Mouse (Mus musculus) kidney, adult 2 months (tissue): ENCODE data around the gene Rbfox1. TPM values are rescaled to one million over a fixed set of nuclear protein-coding genes. Genes with fewer than 3 reads are reported as not detected.

Source experiments
- DNase-seq: peaks from one replicate; pipeline ENCODE4 v3.0.0; 2021
- H3K27ac ChIP-seq: fragments of 200-500 bp; 2 replicates; pipeline ENCODE4 v1.5.1; 2012; ENCODE audit warnings: low read depth, low read length, control low read depth, inconsistent platforms; ENCODE audit not compliant: insufficient read depth
- H3K27me3 ChIP-seq: fragments of 200-500 bp; replicated peaks from 2 replicates; pipeline ENCODE4 v1.6.1; 2012; ENCODE audit warnings: mild to moderate bottlenecking, moderate library complexity, low read length, inconsistent platforms; ENCODE audit not compliant: control insufficient read depth, insufficient read depth
- H3K36me3 ChIP-seq: fragments of 200-500 bp; 2 replicates; pipeline ENCODE4 v1.6.1; 2012; ENCODE audit warnings: mild to moderate bottlenecking, moderate library complexity, low read length, inconsistent platforms; ENCODE audit not compliant: control insufficient read depth, insufficient read depth
- H3K4me1 ChIP-seq: fragments of 200-500 bp; 2 replicates; pipeline ENCODE4 v1.6.1; 2011; ENCODE audit warnings: low read length; ENCODE audit not compliant: control insufficient read depth, insufficient read depth
- H3K4me3 ChIP-seq: fragments of 200-500 bp; 2 replicates; pipeline ENCODE4 v1.5.1; 2011; ENCODE audit warnings: mild to moderate bottlenecking, low read depth, low read length, control low read depth; ENCODE audit not compliant: insufficient read depth
- CTCF ChIP-seq: fragments of 200-500 bp; conservative IDR thresholded peaks from 2 replicates; pipeline ENCODE4 v1.5.1; 2011; ENCODE audit warnings: low read depth, mild to moderate bottlenecking, control low read depth, low read length, moderate library complexity, mixed read lengths; ENCODE audit not compliant: insufficient read depth, insufficient read length
- POLR2A ChIP-seq: fragments of 200-500 bp; IDR thresholded peaks from one replicate; pipeline ENCODE4 v1.6.1; 2011; ENCODE audit warnings: low read depth, low read length, control low read depth
- WGBS: fragments of 180-500 bp; shearing (Covaris S2); methylation state at CpG from one replicate; pipeline ENCODE4 v1.1.7; 2018; 5-methylcytosine and 5-hydroxymethylcytosine counted together
- polyA plus RNA-seq: library from polyadenylated mRNA; depleted of rRNA; stranded (reverse); fragments of >200 nt; gene quantifications from 2 replicates; pipeline ENCODE4 v1.2.3, GENCODE M21; 2012

The Rbfox1 gene
- polyA plus RNA-seq, 1 experiment: 4.2 TPM

GRCm38 (mm10) chr16:7158856-7159826 lies 1274.0 kb downstream of the Rbfox1 start:
- H3K4me3 ChIP-seq: no peak overlapping the region
- no peak overlapping the region for H3K27ac ChIP-seq
- 85% methylated on average over 8 of the region's 8 CpGs for WGBS
- DNase-seq: no peak
- TF ChIP-seq CTCF (no peak), POLR2A (no peak)
- H3K4me1 ChIP-seq: no peaks in the 10 kb centered on the region
- no peaks in the 10 kb centered on the region for H3K36me3 ChIP-seq
- no peaks in the 10 kb centered on the region for H3K27me3 ChIP-seq

GRCm38 (mm10) chr16:7159827-7160217 lies 1274.7 kb downstream of the Rbfox1 start:
- H3K27ac ChIP-seq: no peak overlapping the region
- H3K4me3 ChIP-seq: no peak overlapping the region
- H3K4me1 ChIP-seq: no peaks in the 10 kb centered on the region
- no peaks in the 10 kb centered on the region for H3K27me3 ChIP-seq
- TF ChIP-seq CTCF: no peak
- TF ChIP-seq POLR2A: no peak
- 73% methylated on average over 6 of the region's 6 CpGs for WGBS
- H3K36me3 ChIP-seq: no peaks in the 10 kb centered on the region
- DNase-seq: no peak

DNA sequence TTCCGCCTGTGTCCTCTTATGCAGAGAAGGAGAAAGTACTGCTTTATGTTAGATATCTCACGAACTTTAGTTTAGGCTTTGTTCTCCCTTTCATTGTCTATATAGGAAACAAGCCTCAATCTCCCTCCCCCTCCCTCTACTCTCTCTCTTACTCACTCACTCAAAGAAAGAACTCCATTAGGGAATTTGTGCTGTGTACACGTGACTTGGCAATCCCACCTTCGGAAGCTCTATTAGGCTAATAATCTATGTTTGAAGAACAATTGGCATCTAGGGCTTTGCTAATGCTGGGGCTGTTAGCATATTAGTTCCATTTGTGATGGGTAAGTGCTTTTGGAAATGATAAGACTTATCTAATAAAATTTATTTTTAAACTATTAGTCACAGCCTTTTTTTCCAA lies 1277.0 kb downstream of the Rbfox1 start:
- Histone ChIP-seq H3K27ac (no peak overlapping the region), H3K27me3 (no peaks in the 10 kb centered on the region), H3K36me3 (no peaks in the 10 kb centered on the region), H3K4me1 (no peaks in the 10 kb centered on the region), H3K4me3 (no peak overlapping the region)
- WGBS: 84% methylated on average over 4 of the region's 4 CpGs
- TF ChIP-seq CTCF (no peak), POLR2A (no peak)
- DNase-seq: no peak

- Histone ChIP-seq H3K27me3 (no peaks in the 10 kb centered on the region), H3K4me3 (no peak overlapping the region), H3K36me3 (no peaks in the 10 kb centered on the region), H3K4me1 (no peaks in the 10 kb centered on the region), H3K27ac (no peak overlapping the region)
- no peak for TF ChIP-seq POLR2A
- no peak for TF ChIP-seq CTCF
- DNase-seq: no peak
- 93% methylated on average over 4 of the region's 4 CpGs for WGBS
These were observed 1278.5 kb downstream of the Rbfox1 start for GRCm38 (mm10) chr16:7163688-7164087.

DNA sequence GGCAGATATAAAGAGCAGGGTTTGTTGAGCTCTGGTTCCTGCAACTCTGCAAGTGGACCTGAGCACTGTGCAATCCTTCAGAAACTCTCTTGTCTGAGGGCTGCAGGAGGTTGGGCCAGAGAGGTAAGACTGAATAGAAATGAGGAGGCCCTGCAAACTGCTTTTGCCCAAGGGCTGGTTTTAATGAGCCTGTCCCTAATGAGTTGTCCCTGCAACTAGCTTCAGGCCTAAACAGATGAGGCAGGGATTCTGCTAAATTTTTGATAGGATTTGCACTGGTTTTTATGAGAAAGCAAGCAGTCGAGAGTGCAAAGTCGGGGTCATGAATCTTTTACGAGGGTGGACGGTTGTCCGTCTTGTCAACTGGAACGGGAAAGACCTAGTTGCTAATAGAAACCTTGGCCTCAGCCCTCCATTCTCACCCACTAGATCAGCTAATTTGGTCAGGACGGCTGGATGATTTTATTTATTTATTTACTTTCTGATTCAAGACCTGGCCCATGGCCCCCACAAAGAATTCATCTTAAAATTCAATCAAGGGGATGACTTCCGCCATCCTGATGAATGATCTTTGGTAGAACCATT lies 1279.1 kb downstream of the Rbfox1 start:
- Histone ChIP-seq H3K27me3 (no peaks in the 10 kb centered on the region), H3K4me3 (no peak overlapping the region), H3K27ac (no peak overlapping the region), H3K4me1 (no peaks in the 10 kb centered on the region), H3K36me3 (no peaks in the 10 kb centered on the region)
- TF ChIP-seq POLR2A (no peak), CTCF (no peak)
- DNase-seq: no peak
- WGBS: 50% methylated on average over 8 of the region's 8 CpGs

- H3K36me3 ChIP-seq: no peaks in the 10 kb centered on the region
- H3K27me3 ChIP-seq: no peaks in the 10 kb centered on the region
- no peak for DNase-seq
- WGBS: 96% methylated on average over 2 of the region's 2 CpGs
- H3K4me3 ChIP-seq: no peak overlapping the region
- H3K27ac ChIP-seq: no peak overlapping the region
- no peak for TF ChIP-seq CTCF
- TF ChIP-seq POLR2A: no peak
- no peaks in the 10 kb centered on the region for H3K4me1 ChIP-seq
These were observed 1290.8 kb downstream of the Rbfox1 start for GRCm38 (mm10) chr16:7175960-7176359.

- no peaks in the 10 kb centered on the region for H3K4me1 ChIP-seq
- H3K27me3 ChIP-seq: no peaks in the 10 kb centered on the region
- no peak for DNase-seq
- H3K4me3 ChIP-seq: no peak overlapping the region
- H3K36me3 ChIP-seq: no peaks in the 10 kb centered on the region
- no peak for TF ChIP-seq CTCF
- no peak for TF ChIP-seq POLR2A
- no peak overlapping the region for H3K27ac ChIP-seq
- 45% methylated on average over 2 of the region's 2 CpGs for WGBS
These were observed 1302.6 kb downstream of the Rbfox1 start for GRCm38 (mm10) chr16:7187788-7188187.
